Mouse (Mus musculus) frontal cortex, adult 2 months (tissue): Measurements from ENCODE around the gene Acad8. TPM values are rescaled to one million over a fixed set of nuclear protein-coding genes. Genes with fewer than 3 reads are reported as not detected.
A peak's percentile ranks its signal among the peaks of the same experiment; 100 is the strongest.

Source experiments
- DNase-seq, 2 experiments: peaks; one replicate each; pipeline ENCODE4 v3.0.0; 2022; ENCODE audit warnings: low spot score in 1 of 2; ENCODE audit errors: extremely low spot score in 1 of 2
- polyA plus RNA-seq: library from polyadenylated mRNA; depleted of rRNA; stranded (reverse); fragments of >200 nt; gene quantifications from 2 replicates; pipeline ENCODE4 v1.2.3, GENCODE M21; 2012; rRNA removed

Gene Acad8
- polyA plus RNA-seq, 1 experiment, result 44.3 TPM

GRCm38 (mm10) chr9:26985668-26986277 lies 13.6 kb downstream of the Acad8 start:
- no peak for DNase-seq

- no peak for DNase-seq
These were observed 14.2 kb downstream of the Acad8 start for GRCm38 (mm10) chr9:26985090-26985613.

GRCm38 (mm10) chr9:26978776-26979175 lies 20.6 kb downstream of the Acad8 start:
- no peak for DNase-seq

- DNase-seq, result peak in 1 of 2 experiments; percentile 26
These were observed 21.6 kb downstream of the Acad8 start for GRCm38 (mm10) chr9:26977754-26978153.

- DNase-seq, result no peak
These were observed 51.6 kb downstream of the Acad8 start for GRCm38 (mm10) chr9:26947790-26948189.

- DNase-seq, result no peak
These were observed 75.2 kb downstream of the Acad8 start for GRCm38 (mm10) chr9:26924146-26924545.

Other genes starting within 250 kb of the Acad8 start
- 0.72 and 0.82 TPM in 2 replicates for gene Glb1l2, start 193.1 kb downstream of the Acad8 start, polyA plus RNA-seq
- 0.06 TPM in 2 replicates for gene Glb1l3, start 138.7 kb downstream of the Acad8 start, polyA plus RNA-seq
- not detected in 2 replicates for gene Gm1110, start 76.5 kb downstream of the Acad8 start, polyA plus RNA-seq
- gene Thyn1, start 144 bp upstream of the Acad8 start, polyA plus RNA-seq, result 78.0 and 78.2 TPM in 2 replicates
- gene Vps26b, start 30.5 kb upstream of the Acad8 start, polyA plus RNA-seq, result 67.4 and 74.9 TPM in 2 replicates
- gene Ncapd3, start 30.6 kb upstream of the Acad8 start, polyA plus RNA-seq, result 36.5 and 40.5 TPM in 2 replicates
- 44.5 and 49.8 TPM in 2 replicates for gene Jam3, start 155.9 kb upstream of the Acad8 start, polyA plus RNA-seq